Mouse (Mus musculus) neural tube, embryonic 14.5 days (tissue): ENCODE measurements around the gene Marc2. TPM values are rescaled to one million over a fixed set of nuclear protein-coding genes. Genes with fewer than 3 reads are reported as not detected.

ENCODE experiments used
- ATAC-seq: fragments of 200-750 bp; cut with Nextera tagmentation; 2 replicates; pipeline ENCODE4 v1.8.0; 2017; ENCODE audit warnings: low read depth, mild to moderate bottlenecking, moderate TSS enrichment, moderate library complexity
- H3K27ac ChIP-seq: fragments of 300-500 bp; sonication (generic); 2 replicates; pipeline ENCODE4 v1.5.1; 2014; ENCODE audit warnings: low read depth, mild to moderate bottlenecking, control low read depth, low read length, moderate library complexity, mixed read lengths
- H3K27me3 ChIP-seq: fragments of 300-500 bp; sonication (generic); 2 replicates; pipeline ENCODE4 v1.6.1; 2014; ENCODE audit warnings: low read length; ENCODE audit not compliant: control insufficient read depth, insufficient read depth
- H3K36me3 ChIP-seq: fragments of 300-500 bp; sonication (generic); 2 replicates; pipeline ENCODE4 v1.6.1; 2014; ENCODE audit warnings: low read length, mixed read lengths; ENCODE audit not compliant: control insufficient read depth, insufficient read depth
- H3K4me1 ChIP-seq: fragments of 300-500 bp; sonication (generic); 2 replicates; pipeline ENCODE4 v1.6.1; 2014; ENCODE audit warnings: low read length; ENCODE audit not compliant: control insufficient read depth, insufficient read depth
- H3K4me2 ChIP-seq: fragments of 300-500 bp; sonication (generic); 2 replicates; pipeline ENCODE4 v1.6.1; 2014; ENCODE audit warnings: mild to moderate bottlenecking, low read depth, low read length, control low read depth
- H3K4me3 ChIP-seq: fragments of 300-500 bp; sonication (generic); 2 replicates; pipeline ENCODE4 v1.5.1; 2014; ENCODE audit warnings: low read depth, low read length, control low read depth, mixed read lengths
- H3K9ac ChIP-seq: fragments of 300-500 bp; sonication (generic); replicated peaks from 2 replicates; pipeline ENCODE4 v1.6.1; 2014; ENCODE audit warnings: low read depth, mild to moderate bottlenecking, control low read depth, low read length, mixed read lengths
- H3K9me3 ChIP-seq: fragments of 300-500 bp; sonication (generic); 2 replicates; pipeline ENCODE4 v1.6.1; 2016; ENCODE audit warnings: low read length; ENCODE audit not compliant: control insufficient read depth
- WGBS: fragments of 180-500 bp; shearing (Covaris S2); extraction: QIAGEN DNeasy Blood & Tissue Kit; methylation state at CpG from one replicate; pipeline ENCODE4 v1.1.7; 2014; 5-methylcytosine and 5-hydroxymethylcytosine counted together
- polyA plus RNA-seq: library from polyadenylated mRNA; unstranded; fragments of >200 nt; fragmentation: Nextera tagmentation; extraction: Ambion mirVana; gene quantifications from 2 replicates; pipeline ENCODE4 v1.2.1, GENCODE M21; 2014

Gene Marc2
- polyA plus RNA-seq, 1 experiment from 2014 or later, result 108 TPM

- Histone ChIP-seq H3K4me3 (no peak overlapping the region), H3K9me3 (no peaks in the 10 kb centered on the region), H3K4me1 (no peaks in the 10 kb centered on the region), H3K36me3 (no peaks in the 10 kb centered on the region), H3K27ac (no peak overlapping the region), H3K27me3 (no peaks in the 10 kb centered on the region), H3K4me2 (no peak overlapping the region), H3K9ac (no peak overlapping the region)
- no peak for ATAC-seq
- 78% methylated on average over 10 of the region's 10 CpGs for WGBS
Observed at GRCm38 (mm10) chr1:184781286-184782160, 64.7 kb downstream of the Marc2 start.

GRCm38 (mm10) chr1:184778157-184778556 is 68.1 kb downstream of the Marc2 start:
- H3K9me3 ChIP-seq, result no peaks in the 10 kb centered on the region
- no peak overlapping the region for H3K9ac ChIP-seq
- H3K4me2 ChIP-seq, result no peak overlapping the region
- H3K27ac ChIP-seq, result no peak overlapping the region
- no peak for ATAC-seq
- H3K36me3 ChIP-seq, result no peaks in the 10 kb centered on the region
- H3K4me1 ChIP-seq, result no peaks in the 10 kb centered on the region
- H3K4me3 ChIP-seq, result no peak overlapping the region
- 93% methylated on average over 6 of the region's 6 CpGs for WGBS
- H3K27me3 ChIP-seq, result no peaks in the 10 kb centered on the region

- 38% methylated on average over 22 of the region's 22 CpGs for WGBS
Observed at GRCm38 (mm10) chr1:184777061-184777795, 69.0 kb downstream of the Marc2 start.

GRCm38 (mm10) chr1:184775289-184775688 is 71.0 kb downstream of the Marc2 start:
- no peak for ATAC-seq
- no peak overlapping the region for H3K4me2 ChIP-seq
- H3K27me3 ChIP-seq, result no peaks in the 10 kb centered on the region
- no peak overlapping the region for H3K9ac ChIP-seq
- no peaks in the 10 kb centered on the region for H3K4me1 ChIP-seq
- H3K36me3 ChIP-seq, result no peaks in the 10 kb centered on the region
- no peaks in the 10 kb centered on the region for H3K9me3 ChIP-seq
- 57% methylated on average over 9 of the region's 9 CpGs for WGBS
- H3K4me3 ChIP-seq, result no peak overlapping the region
- H3K27ac ChIP-seq, result no peak overlapping the region

More at GRCm38 (mm10) chr1:184777061-184777795, 69.0 kb downstream of the Marc2 start:
- Histone ChIP-seq H3K9me3 (no peaks in the 10 kb centered on the region), H3K4me3 (no peak overlapping the region), H3K27ac (no peak overlapping the region), H3K27me3 (no peaks in the 10 kb centered on the region), H3K4me1 (no peaks in the 10 kb centered on the region), H3K9ac (no peak overlapping the region), H3K36me3 (no peaks in the 10 kb centered on the region), H3K4me2 (no peak overlapping the region)
- ATAC-seq, result no peak

- Histone ChIP-seq H3K4me2 (no peak overlapping the region), H3K36me3 (no peaks in the 10 kb centered on the region), H3K9ac (no peak overlapping the region), H3K27ac (no peak overlapping the region), H3K4me1 (no peaks in the 10 kb centered on the region), H3K4me3 (no peak overlapping the region), H3K27me3 (no peaks in the 10 kb centered on the region), H3K9me3 (no peaks in the 10 kb centered on the region)
- ATAC-seq, result no peak
- 12% methylated on average over 9 of the region's 9 CpGs for WGBS
Observed at GRCm38 (mm10) chr1:184771891-184772249, 74.4 kb downstream of the Marc2 start.

- Histone ChIP-seq H3K4me3 (no peak overlapping the region), H3K9me3 (no peaks in the 10 kb centered on the region), H3K27ac (no peak overlapping the region), H3K4me1 (no peaks in the 10 kb centered on the region), H3K27me3 (no peaks in the 10 kb centered on the region), H3K36me3 (no peaks in the 10 kb centered on the region), H3K4me2 (no peak overlapping the region), H3K9ac (no peak overlapping the region)
- ATAC-seq, result peak; percentile 34; the same call in 1 of the 2 replicates
- 26% methylated on average over 18 of the region's 18 CpGs for WGBS
Observed at GRCm38 (mm10) chr1:184771202-184771890, 74.9 kb downstream of the Marc2 start.

- ATAC-seq, result no peak
- 43% methylated on average over 3 of the region's 3 CpGs for WGBS
- Histone ChIP-seq H3K27ac (no peak overlapping the region), H3K36me3 (no peaks in the 10 kb centered on the region), H3K4me3 (no peak overlapping the region), H3K4me1 (no peaks in the 10 kb centered on the region), H3K9me3 (no peaks in the 10 kb centered on the region), H3K27me3 (no peaks in the 10 kb centered on the region), H3K9ac (no peak overlapping the region), H3K4me2 (no peak overlapping the region)
Observed at GRCm38 (mm10) chr1:184763866-184764265, 82.4 kb downstream of the Marc2 start.
